Mouse (Mus musculus) embryonic stem cell, embryonic (primary cell): ENCODE results near the gene Rcor1.

Experiments used
- CTCF ChIA-PET, 4 experiments: fragments of 300-600 bp in 2 of 4; fragments of 350-600 bp in 2 of 4; sonication (Branson Sonifier 250); formaldehyde crosslinking; loops; one replicate each; lab custom pipeline; 2022; ENCODE audit warnings: inconsistent platforms in 2 of 4; lab: Charles Lee
- POLR2A ChIA-PET, 4 experiments: fragments of 300-600 bp in 2 of 4; fragments of 350-600 bp in 2 of 4; sonication (Branson Sonifier 250); formaldehyde crosslinking; loops; one replicate each; lab custom pipeline; 2022; ENCODE audit warnings: antibody characterized with exemption in 4 of 4, inconsistent platforms in 1 of 4; lab: Charles Lee

The Rcor1 gene

DNA sequence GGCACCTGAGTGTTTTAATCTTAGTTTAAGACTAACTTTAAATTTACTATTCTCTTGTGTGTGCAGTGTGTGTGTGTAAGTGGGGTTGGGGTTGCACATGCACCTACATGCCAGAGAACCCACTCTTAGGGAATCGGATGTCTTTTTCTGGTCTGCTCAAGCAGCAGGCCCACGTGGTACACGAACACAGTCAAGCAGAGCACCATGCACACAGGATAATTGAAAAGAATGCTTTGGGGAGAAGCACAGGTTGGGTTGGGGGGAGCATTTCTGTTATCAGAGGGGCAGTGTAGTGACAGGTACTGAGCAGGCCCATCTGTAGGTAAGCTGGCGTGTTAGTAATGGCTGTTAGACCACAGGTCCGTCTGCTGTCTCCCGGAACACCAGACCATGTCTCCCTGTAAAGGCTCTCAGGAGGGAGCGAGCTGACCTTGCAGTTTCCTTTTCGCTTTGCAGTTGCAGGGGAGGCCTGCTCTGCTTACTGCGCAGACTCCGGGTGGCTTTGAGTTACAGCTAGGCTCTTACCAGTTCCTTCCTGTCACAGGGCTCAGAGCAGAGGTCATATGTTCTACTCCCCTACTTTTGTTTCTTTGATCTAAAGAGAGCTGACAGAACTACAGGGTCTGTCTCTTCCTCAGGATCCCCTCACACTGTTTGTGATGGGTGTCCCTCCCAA, 32.5 kb downstream of the Rcor1 start:
- ChIA-PET CTCF (interaction anchor here in 1 of 4 experiments (0.7 kb wide), 1 partner anchor 8 kb away, joined by 4 read pairs; no protein-coding TSS in a partner anchor), POLR2A (interaction anchor here in 2 of 4 experiments (1.1 to 1.6 kb wide), 3 partner anchors 9 to 33 kb away, joined by 4 to 14 read pairs (median 7); partner anchors contain the start of gene Rcor1 (in 1 of the 2))

DNA sequence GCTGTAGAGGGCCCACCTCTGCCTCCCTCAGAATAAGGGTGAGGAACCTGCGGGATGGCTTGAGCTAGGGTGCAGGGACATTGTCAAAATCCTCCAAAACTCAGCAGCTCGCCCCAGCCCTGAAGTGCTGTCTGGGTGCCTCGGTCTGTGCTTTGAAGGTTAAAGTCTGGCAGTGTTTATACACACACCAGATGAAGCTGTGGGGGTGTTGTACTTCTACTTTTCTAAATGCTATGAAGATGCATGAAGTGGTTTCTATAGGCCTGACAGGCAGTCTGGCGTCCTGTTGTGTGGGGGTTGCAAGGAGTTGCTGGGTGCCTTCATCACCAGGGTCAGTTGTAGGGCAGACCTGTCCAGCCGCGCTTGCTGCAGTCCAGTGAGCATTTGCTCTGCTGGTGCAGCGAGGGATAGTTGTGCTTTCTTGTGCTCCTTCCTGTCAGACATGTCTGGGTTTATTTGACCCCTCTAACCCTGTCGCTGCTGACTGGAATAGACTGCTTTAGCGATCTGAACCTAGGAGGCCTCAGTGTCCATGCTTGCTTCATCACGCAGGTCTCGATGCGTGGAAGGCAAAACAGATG, 37.3 kb downstream of the Rcor1 start:
- CTCF ChIA-PET: interaction anchor here in 1 of 4 experiments (0.9 kb wide), 1 partner anchor 67 kb away, joined by 3 read pairs; no protein-coding TSS in a partner anchor
- POLR2A ChIA-PET: interaction anchor here in 3 of 4 experiments (0.6 to 1.6 kb wide), 3 partner anchors 10 to 241 kb away, joined by 3 to 4 read pairs (median 4); no protein-coding TSS in a partner anchor

GRCm38 (mm10) chr12:111085579-111085978, 46.4 kb downstream of the Rcor1 start:
- ChIA-PET POLR2A (interaction anchor here in 1 of 4 experiments (0.5 kb wide), 1 partner anchor 10 kb away, joined by 3 read pairs; no protein-coding TSS in a partner anchor), CTCF (no interaction called here)

DNA sequence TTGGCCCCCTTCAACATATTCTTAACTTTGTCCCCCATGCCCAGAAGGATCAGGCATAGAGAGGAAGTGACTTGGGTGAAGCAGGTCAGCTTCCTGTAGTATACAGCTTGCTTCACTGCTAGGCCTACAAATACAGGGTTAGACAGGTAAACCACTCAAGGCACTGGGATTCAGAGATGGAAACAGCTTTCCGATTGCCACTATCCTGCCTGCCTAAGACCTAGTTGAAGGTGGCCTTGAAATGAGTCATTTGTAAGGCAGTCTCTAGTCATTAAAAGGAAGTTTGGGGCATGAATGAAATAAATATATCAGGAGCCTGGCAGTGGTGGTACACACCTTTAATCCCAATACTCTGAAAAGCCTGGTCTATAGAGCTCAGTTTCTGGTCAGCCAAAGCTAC, 47.9 kb downstream of the Rcor1 start:
- ChIA-PET CTCF (interaction anchor here in 3 of 4 experiments (1.0 to 2.1 kb wide), 5 partner anchors 9 to 150 kb away, joined by 3 to 8 read pairs (median 3); no protein-coding TSS in a partner anchor), POLR2A (interaction anchor here in 2 of 4 experiments (1.0 to 1.6 kb wide), 4 partner anchors 9 to 58 kb away, joined by 3 to 5 read pairs (median 4); partner anchors contain the start of gene Rcor1 (in 1 of the 2))

- POLR2A ChIA-PET: interaction anchor here in 1 of 4 experiments (1.6 kb wide), 1 partner anchor 8 kb away, joined by 3 read pairs; no protein-coding TSS in a partner anchor
- CTCF ChIA-PET: interaction anchor here in 3 of 4 experiments (1.2 to 2.1 kb wide), 3 partner anchors 10 to 152 kb away, joined by 3 to 7 read pairs (median 3); no protein-coding TSS in a partner anchor
Observed at GRCm38 (mm10) chr12:111088186-111088585, 49.0 kb downstream of the Rcor1 start.

DNA sequence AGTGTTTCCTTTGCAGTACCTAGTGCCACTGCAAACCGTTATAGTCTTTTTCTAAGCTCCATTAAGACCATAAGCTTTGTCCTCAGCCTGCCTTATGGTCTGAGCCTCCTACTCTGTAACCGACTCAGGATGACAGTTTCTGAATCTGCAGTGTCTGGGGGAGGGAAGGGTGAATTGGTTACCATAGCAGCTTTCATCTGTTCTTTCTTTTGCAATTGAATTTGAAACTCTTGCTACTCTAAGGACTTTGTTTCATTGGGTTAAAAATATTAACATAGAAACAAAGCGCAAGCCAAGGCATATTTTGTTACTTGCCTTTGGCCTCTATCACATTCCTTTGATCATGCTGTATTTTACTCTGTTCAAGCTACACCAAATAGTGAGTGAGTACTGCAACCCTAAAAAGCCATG, 49.6 kb downstream of the Rcor1 start:
- ChIA-PET POLR2A (interaction anchor here in 1 of 4 experiments (1.0 kb wide), 1 partner anchor 8 kb away, joined by 3 read pairs; no protein-coding TSS in a partner anchor), CTCF (interaction anchor here in 2 of 4 experiments (1.0 to 1.1 kb wide), 4 partner anchors 10 to 323 kb away, joined by 3 to 4 read pairs (median 3); no protein-coding TSS in a partner anchor)

- POLR2A ChIA-PET: interaction anchor here in 1 of 4 experiments (1.0 kb wide), 1 partner anchor 9 kb away, joined by 3 read pairs; no protein-coding TSS in a partner anchor
- CTCF ChIA-PET: interaction anchor here in 2 of 4 experiments (1.0 to 1.1 kb wide), 4 partner anchors 9 to 322 kb away, joined by 3 to 4 read pairs (median 3); no protein-coding TSS in a partner anchor
Observed at GRCm38 (mm10) chr12:111089145-111089544, 50.0 kb downstream of the Rcor1 start.

DNA sequence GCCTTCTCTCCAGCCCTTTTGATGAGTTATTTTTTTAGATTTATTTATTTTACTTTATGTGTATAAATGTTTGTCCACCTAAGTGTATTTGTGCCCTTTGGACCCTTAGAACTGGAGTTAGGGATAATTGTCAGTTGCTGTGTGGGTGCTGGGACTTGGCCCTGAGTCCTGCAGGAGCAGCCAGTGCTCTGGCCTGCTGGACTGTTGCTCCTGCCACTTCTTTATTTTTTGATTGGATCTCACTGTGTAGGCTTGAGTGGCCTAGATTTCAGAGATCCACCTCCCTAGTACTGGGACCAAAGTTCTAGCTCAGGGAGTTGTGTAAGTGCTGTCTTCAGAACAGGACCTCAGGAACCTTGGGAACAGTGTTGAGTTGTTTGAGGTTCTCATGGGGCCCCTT, 51.6 kb downstream of the Rcor1 start:
- CTCF ChIA-PET: no interaction called here
- POLR2A ChIA-PET: interaction anchor here in 3 of 4 experiments (0.6 to 1.3 kb wide), 6 partner anchors 11 to 389 kb away, joined by 3 to 10 read pairs (median 3); no protein-coding TSS in a partner anchor

GRCm38 (mm10) chr12:111091981-111092380, 52.8 kb downstream of the Rcor1 start:
- ChIA-PET POLR2A (interaction anchor here in 3 of 4 experiments (0.7 to 1.4 kb wide), 5 partner anchors 22 to 600 kb away, joined by 3 to 4 read pairs (median 3); no protein-coding TSS in a partner anchor), CTCF (interaction anchor here in 3 of 4 experiments (0.6 to 1.1 kb wide), 5 partner anchors 20 to 174 kb away, joined by 3 to 4 read pairs (median 3); no protein-coding TSS in a partner anchor)

GRCm38 (mm10) chr12:111094073-111094472, 54.9 kb downstream of the Rcor1 start:
- ChIA-PET CTCF (no interaction called here), POLR2A (interaction anchor here in 2 of 4 experiments (0.8 to 1.2 kb wide), 3 partner anchors 9 to 282 kb away, joined by 3 read pairs; no protein-coding TSS in a partner anchor)

DNA sequence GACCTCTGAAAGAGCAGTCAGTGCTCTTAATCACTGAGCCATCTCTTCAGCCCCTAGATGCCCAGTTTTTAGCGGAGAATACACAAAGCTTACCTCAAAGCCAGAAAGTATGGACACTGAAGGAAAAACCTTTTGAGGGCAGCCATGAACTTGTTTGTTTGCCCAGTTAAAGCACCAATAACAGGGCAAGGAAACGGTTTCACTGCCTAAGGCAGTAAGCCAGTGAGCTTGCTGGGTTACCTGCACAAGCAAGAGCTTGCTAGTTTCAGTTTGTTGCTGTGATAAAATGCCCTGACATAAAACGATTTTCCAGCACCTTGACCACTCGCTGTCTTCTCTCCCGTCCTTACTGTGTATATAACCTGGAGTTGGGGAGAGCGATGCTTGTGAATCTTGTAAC, 55.9 kb downstream of the Rcor1 start:
- POLR2A ChIA-PET: interaction anchor here in 1 of 4 experiments (0.8 to 2.1 kb wide), 3 partner anchors 11 to 17 kb away, joined by 3 to 5 read pairs (median 3); no protein-coding TSS in a partner anchor
- CTCF ChIA-PET: interaction anchor here in 1 of 4 experiments (1.3 kb wide), 1 partner anchor 28 kb away, joined by 4 read pairs; no protein-coding TSS in a partner anchor

DNA sequence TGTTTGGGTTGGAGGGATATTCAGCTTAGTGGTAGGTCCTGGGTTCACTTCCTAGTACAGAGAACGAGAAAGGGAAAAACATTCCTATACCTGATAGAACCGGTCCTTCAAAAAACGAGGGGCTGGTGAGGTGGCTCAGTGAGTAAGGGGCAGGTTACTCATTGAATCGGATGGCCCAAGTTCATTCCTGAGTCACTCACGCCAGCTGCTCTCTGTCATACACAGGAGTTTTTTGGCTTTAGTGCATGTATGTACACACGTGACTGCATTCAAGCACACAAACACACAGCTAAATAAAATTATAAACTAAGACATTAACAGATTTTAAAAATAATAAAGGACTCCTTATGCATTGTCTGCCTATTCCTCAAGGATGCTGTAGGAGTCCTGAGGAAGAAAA, 57.1 kb downstream of the Rcor1 start:
- ChIA-PET CTCF (interaction anchor here in 1 of 4 experiments (1.3 kb wide), 1 partner anchor 26 kb away, joined by 4 read pairs; no protein-coding TSS in a partner anchor), POLR2A (interaction anchor here in 3 of 4 experiments (0.6 to 2.1 kb wide), 7 partner anchors 9 to 451 kb away, joined by 3 to 5 read pairs (median 3); no protein-coding TSS in a partner anchor)

DNA sequence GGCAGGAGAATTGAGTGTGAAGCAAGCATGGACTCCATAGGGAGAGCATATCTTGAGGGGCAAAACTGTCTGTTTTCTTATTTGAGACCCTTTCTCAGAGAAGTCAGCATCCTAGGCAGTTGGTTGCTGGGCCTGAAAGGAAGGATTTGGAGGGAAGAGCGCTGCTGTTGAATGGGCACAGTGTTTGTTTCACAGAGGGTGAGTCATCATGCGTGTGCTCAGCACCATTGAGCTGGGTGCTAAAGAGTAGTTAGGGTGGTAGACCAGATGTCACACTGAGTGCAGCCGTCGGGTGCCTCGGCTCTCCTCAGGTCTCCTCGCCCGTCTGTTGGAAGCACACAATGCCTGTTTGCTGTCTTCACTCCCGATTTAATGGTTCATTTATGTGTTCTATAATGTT, 57.9 kb downstream of the Rcor1 start:
- POLR2A ChIA-PET: interaction anchor here in 2 of 4 experiments (1.5 to 2.1 kb wide), 3 partner anchors 9 to 15 kb away, joined by 3 to 5 read pairs (median 4); no protein-coding TSS in a partner anchor

GRCm38 (mm10) chr12:111111176-111111575, 72.0 kb downstream of the Rcor1 start:
- CTCF ChIA-PET: interaction anchor here in 2 of 4 experiments (0.6 to 2.3 kb wide), 4 partner anchors 11 to 451 kb away, joined by 3 to 6 read pairs (median 3); no protein-coding TSS in a partner anchor
- POLR2A ChIA-PET: interaction anchor here in 1 of 4 experiments (0.5 to 1.5 kb wide), 4 partner anchors 10 to 1720 kb away, joined by 3 to 5 read pairs (median 3); no protein-coding TSS in a partner anchor

More for the DNA sequence above, 57.9 kb downstream of the Rcor1 start:
- CTCF ChIA-PET: no interaction called here

GRCm38 (mm10) chr12:111114593-111114992, 75.4 kb downstream of the Rcor1 start:
- CTCF ChIA-PET: interaction anchor here in 3 of 4 experiments (0.6 to 1.4 kb wide), 3 partner anchors 8 to 81 kb away, joined by 3 to 4 read pairs (median 4); no protein-coding TSS in a partner anchor
- POLR2A ChIA-PET: interaction anchor here in 1 of 4 experiments (0.6 to 2.1 kb wide), 9 partner anchors 10 to 48 kb away, joined by 3 to 5 read pairs (median 3); no protein-coding TSS in a partner anchor

DNA sequence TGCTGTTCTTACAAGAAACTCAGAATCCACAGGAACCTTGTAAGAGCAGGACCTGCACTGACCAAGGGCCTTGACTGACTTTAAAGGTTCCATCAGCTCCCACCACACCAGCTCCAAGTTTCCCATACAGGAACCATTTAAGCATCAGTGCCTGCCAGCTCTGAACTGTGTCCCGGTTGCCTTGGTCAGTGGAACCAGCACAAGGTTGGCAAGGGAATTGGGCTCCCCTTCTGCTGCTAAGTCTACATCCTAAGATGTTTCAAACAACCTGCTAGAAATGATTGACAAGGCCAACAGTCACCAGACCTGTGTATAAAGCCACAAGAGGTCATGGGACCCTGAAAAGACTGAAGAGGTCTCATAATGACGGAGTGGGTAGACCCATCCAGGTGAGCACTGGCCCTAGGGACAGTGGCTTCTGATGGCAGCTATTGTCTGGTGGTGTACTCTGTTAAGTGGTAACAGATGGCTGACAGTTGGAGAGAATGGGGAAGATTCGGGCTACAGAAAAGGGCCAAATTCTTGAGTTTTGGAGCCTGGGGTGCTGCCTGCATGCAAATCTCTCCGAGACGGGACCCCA, 80.4 kb downstream of the Rcor1 start:
- ChIA-PET CTCF (interaction anchor here in 3 of 4 experiments (0.5 to 1.3 kb wide), 3 partner anchors 76 to 336 kb away, joined by 3 to 4 read pairs (median 3); no protein-coding TSS in a partner anchor), POLR2A (interaction anchor here in 1 of 4 experiments (0.5 to 0.6 kb wide), 2 partner anchors 73 to 253 kb away, joined by 3 read pairs; no protein-coding TSS in a partner anchor)
